Mouse (Mus musculus): ENCODE measurements around the gene Hoxa4. TPM values are rescaled to one million over a fixed set of nuclear protein-coding genes. Genes with fewer than 3 reads are reported as not detected.

Gene Hoxa4
- total RNA-seq, 2 experiments from 2014 or later = 2.7 to 3.3 TPM

GRCm38 (mm10) chr6:52234428-52235140 lies 43.0 kb upstream of the Hoxa4 start:
- H3K4me3 ChIP-seq = peak overlapping the region; percentile 76
- peak; percentile 78 for DNase-seq
- intact Hi-C loops (cut with DNase I) = no loop called here
- peak overlapping the region; percentile 93 for H3K27ac ChIP-seq
- TF ChIP-seq CTCF (IDR thresholded peaks at IDR 0.05) = no peak

DNA sequence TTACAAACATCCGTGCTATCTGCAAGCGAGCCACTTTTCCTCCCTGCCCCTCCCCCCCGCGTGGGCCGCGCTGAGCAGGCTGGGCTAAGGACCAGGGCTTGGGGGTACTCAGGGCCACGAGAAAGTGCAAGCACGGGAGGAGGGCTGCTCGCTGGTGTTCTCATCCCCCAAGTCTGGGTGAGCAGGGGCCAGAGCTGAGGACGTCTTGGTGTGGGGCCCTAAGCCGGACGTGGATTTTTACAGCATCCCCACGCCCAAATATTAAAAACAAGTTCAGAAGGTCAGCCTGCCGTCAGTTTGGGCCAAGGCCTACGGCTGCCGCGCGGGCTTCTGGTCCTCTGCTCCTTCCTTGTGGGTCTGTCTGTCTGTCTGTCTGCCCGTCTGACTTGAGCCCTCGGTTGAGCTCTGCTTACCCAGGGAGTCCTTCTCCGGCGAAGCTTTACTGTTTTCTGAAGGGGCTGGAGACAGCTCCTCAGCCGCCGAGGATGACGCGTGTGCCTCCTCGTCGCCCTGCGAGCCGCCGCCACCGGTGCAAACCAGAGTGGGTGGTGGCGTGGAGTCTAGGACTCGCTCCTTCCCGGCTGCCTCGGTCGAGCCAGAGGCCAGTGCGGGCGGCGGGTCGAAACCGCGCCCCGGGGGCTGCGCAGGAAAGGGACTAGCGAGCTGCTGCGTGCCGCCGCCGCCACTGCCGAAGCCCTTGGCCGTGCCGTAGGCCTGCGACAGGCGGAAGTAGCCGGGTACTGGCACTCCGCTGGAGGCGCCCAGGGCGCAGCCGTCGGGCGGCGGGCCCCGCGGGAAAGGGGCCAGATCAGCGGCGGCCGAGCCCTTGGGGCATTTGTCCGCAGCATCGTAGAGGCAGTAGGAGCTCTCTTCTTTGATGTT lies 42.2 kb upstream of the Hoxa4 start:
- peak overlapping the region; percentile 93 for H3K27ac ChIP-seq
- TF ChIP-seq CTCF (IDR thresholded peaks at IDR 0.05) = no peak
- DNase-seq = peak; percentile 89
- intact Hi-C loops (cut with DNase I) = no loop called here
- peak overlapping the region; percentile 76 for H3K4me3 ChIP-seq

- Histone ChIP-seq H3K4me3 (peak overlapping the region; percentile 76), H3K27ac (peak overlapping the region; percentile 93)
- intact Hi-C loops (cut with DNase I) = no loop called here
- no peak for TF ChIP-seq CTCF (IDR thresholded peaks at IDR 0.05)
- DNase-seq = peak; percentile 61
These were observed 41.5 kb upstream of the Hoxa4 start for GRCm38 (mm10) chr6:52232984-52233545.

DNA sequence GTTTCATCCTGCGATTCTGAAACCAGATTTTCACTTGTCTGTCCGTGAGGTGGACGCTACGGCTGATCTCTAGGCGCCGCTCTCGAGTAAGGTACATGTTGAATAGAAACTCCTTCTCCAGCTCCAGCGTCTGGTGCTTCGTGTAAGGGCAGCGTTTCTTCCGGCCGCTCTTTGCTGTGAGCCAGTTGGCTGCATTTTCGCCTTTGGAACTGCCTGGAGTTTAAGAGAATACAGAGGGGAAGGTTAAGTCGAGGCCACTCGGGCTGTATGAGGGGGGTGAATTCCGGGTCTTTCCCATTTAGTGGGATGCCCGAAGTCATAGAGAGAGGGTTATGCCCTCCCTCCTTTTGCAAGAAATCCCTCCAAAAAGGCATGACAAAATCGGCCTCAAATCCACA lies 41.0 kb upstream of the Hoxa4 start:
- Histone ChIP-seq H3K4me3 (peak overlapping the region; percentile 76), H3K27ac (peak overlapping the region; percentile 93)
- intact Hi-C loops (cut with DNase I) = no loop called here
- peak; percentile 31 for TF ChIP-seq CTCF (IDR thresholded peaks at IDR 0.05)
- DNase-seq = peak; percentile 78

DNA sequence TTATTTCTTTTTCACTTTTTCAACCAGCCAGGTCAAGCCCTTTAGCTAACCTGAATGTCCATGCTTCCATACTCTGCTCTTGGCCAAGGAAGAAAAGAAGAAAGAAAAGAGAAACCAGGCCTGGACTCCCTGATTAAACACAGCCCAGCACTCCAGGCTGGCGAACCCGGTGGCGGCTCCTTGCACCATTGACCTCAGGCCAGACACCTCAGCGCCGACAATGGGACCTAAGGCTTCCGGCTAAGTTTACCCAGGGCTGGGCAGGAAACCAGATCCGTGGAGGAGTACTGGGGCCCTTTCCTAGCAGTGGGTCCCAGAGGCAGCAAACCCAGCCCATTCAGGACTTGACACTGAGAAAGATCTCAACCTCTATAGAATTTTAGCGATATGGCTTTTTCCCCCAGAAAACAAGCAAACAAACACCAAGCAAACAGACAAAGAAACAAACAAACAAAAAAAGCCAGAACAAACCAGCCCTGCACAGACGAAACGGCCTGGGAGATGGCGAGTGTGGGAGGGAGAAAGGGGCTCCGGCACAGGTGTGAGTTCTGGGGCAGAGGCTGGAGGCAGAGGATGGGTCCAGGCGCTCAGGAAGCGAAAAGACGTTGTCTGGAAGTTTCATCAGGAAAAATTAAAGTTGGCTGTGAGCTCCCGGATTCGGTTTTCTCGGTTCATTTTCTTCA lies 40.5 kb upstream of the Hoxa4 start:
- peak overlapping the region; percentile 93 for H3K27ac ChIP-seq
- intact Hi-C loops (cut with DNase I) = no loop called here
- peak; percentile 70 for DNase-seq
- peak overlapping the region; percentile 76 for H3K4me3 ChIP-seq
- no peak for TF ChIP-seq CTCF (IDR thresholded peaks at IDR 0.05)

DNA sequence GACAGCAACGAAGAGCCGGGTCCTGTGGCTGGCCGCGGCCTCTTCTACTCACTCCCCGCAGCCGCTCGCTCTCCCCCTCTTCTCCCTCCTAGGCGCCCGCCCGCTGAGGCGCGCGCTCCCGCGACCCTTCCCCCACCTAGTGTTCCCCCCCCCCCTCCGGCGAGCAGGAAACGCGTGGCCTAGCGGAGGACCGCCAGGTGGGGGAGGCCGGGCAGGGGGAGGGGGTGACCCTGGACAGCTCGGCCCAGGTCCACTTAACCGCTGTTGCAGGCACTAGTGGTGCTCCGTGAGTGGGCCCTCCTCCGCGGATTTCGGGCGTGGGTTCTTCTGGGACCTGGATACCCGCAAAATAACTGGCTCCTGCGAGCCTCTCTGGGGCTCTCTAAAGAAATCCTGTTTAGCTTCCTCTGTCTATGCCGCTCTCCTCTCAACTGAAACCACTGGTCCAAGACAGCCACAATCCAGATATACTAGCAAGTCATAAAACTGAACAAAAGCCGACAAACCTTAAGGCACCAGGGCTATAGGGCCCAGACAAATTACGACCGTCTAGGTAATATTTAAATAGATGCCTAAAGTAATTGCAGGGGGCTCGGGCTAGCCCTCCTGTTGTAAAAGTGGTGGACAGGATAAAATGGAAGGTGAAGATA lies 39.1 kb upstream of the Hoxa4 start, which contains the start of gene Hoxa9:
Gene Hoxa9 (minus strand): TSS at position 574 of the 650 bp plus-strand sequence.
- Histone ChIP-seq H3K4me3 (peak within 1 kb of the TSS; percentile 76), H3K27ac (peak within 1 kb of the TSS; percentile 93)
- DNase-seq = peak; percentile 80
- intact Hi-C loops (cut with DNase I) = no loop called here
- no peak for TF ChIP-seq CTCF (IDR thresholded peaks at IDR 0.05)

DNA sequence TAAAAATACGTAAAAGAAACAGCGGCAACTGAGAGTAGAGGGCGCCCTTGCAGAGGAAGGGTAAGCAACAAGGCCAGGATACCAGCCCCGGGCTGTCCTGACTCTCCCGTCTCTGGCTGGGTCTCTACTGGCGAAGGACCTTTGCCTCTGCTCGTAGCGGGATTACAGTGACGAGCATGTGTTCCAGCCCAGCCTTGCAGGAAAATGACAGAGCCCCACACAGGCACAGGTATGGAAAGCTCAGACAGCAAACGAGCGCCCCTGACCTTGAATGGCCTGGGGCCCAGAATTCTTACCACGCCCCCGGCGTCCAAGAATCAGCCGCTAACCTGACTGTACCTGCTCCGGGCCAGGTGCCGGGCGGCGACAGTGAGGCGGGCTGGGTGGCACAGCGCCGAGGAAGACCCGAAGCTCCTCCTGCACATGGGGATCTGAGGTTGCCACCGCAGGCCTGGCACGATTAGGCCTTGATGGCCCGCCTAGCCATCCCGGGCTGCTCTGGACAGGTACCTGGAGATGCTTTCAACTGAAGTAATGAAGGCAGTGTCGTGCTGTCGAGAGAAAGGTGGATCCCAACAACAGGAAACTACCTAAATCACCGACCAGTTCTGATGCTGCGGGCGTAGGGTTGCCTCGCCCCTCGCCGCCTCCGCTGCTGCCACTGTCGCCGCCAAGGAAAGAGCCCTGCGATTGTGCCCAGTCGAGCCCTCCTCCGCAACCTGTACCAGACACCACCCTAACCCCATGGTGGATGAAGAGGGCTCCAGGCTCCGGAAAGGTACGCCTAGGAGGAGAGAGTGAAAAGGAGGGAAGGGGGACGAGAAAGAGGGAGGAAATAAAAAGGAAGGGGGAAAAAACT lies 38.2 kb upstream of the Hoxa4 start:
- H3K4me3 ChIP-seq = peak overlapping the region; percentile 76
- peak overlapping the region; percentile 93 for H3K27ac ChIP-seq
- intact Hi-C loops (cut with DNase I) = loop anchor here (1.0 kb wide), 1 partner anchor 1057 kb away; no protein-coding TSS in a partner anchor
- DNase-seq = peak; percentile 75
- peak; percentile 34; the same call in 1 of the 2 replicates for TF ChIP-seq CTCF (IDR thresholded peaks at IDR 0.05)

- no peak for TF ChIP-seq CTCF (IDR thresholded peaks at IDR 0.05)
- peak; percentile 77 for DNase-seq
- H3K27ac ChIP-seq = peak overlapping the region; percentile 93
- peak overlapping the region; percentile 76 for H3K4me3 ChIP-seq
- intact Hi-C loops (cut with DNase I) = loop anchor here (1.0 kb wide), 1 partner anchor 1056 kb away; no protein-coding TSS in a partner anchor
These were observed 37.2 kb upstream of the Hoxa4 start for GRCm38 (mm10) chr6:52228475-52229465.

DNA sequence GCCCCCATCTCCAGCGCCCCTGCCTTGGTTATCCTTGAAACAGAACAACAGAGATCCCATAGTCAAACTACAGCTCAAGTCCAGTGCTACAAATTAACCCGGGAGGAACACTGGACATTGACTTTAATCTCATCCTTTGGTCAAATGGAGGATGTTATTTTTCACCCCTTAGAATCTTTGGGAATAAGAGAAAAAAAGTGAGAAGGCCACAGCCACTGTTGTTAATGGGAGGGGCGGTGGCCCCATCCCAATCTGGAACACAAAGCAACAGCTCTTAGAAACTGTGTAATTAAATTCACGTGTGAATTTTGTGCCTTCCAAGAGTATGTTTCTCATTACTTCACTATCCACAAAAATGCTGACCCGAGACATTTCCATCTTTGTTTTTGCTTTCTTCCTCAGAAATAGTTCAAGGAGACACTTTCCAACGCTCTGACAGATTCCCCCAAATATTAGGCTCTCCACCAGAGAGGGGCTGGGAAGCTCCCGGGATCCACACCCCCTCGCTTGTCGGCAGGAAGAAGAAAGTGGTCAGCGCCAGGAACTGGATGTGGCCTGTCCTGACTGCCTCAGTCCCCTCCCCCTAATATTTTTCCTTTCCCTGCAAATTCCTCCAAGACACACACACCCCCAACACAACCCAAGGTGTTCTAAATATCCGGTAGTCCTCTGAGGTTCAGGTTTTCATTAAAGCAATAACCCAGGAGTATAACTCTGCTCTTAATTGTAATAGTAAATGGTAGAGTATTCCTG lies 36.1 kb upstream of the Hoxa4 start:
- intact Hi-C loops (cut with DNase I) = no loop called here
- no peak for TF ChIP-seq CTCF (IDR thresholded peaks at IDR 0.05)
- Histone ChIP-seq H3K27ac (peak overlapping the region; percentile 93), H3K4me3 (peak overlapping the region; percentile 76)
- no peak for DNase-seq
